Comparison of ENCODE assay signal across 12 mouse cellular contexts in the genomic region with DNA sequence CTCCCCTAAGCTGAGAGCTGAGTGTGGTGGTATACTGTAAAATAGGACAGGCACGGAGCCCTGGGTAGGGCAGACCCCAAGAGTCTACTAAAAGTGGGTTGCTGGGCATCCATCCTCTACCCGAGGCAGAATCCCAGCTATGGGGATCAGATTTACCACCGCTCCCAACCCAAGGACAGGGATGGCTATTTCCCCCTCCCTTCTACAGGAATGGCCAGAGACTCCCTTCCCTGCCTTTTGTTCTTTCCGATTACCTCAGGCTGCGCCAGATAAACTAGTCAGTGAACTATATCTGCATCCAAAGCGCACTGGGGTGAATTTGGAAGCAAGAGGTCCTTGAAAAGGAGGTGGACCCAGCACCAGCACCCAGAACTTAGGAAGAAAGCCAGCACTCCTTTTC.
DNase-seq lines count a peak whose midpoint lies in the region; ATAC-seq lines count a peak whose summit lies in the region.
"Had no signal": no experiment of that assay in that cellular context is flagged by ENCODE, and none has a peak within 500 bp of the region (broad histone marks: within the 10 kb centered on the region; RNA-seq: fewer than 3 reads in every experiment).

No protein-coding gene starts in this region.

- H3K9ac ChIP-seq in kidney, embryonic 15.5 days: no peak overlapping the region
- 0 out of 2 replicates have a peak overlapping the region, but pooled peaks have one; percentile 25 for H3K9ac ChIP-seq in forebrain, embryonic 16.5 days (replicated peaks; ENCODE audit: low read depth, low read length)
- H3K9ac ChIP-seq in midbrain, embryonic 13.5 days (replicated peaks): no peak overlapping the region

- H3K4me3 ChIP-seq in kidney, embryonic 15.5 days (replicated peaks): no peak overlapping the region
- peak overlapping the region; percentile 35 for H3K4me3 ChIP-seq in embryonic facial prominence, embryonic 10.5 days
- H3K4me3 ChIP-seq in forebrain, embryonic 16.5 days (replicated peaks; ENCODE audit: low read length): no peak overlapping the region
- peak overlapping the region; percentile 8 for H3K4me3 ChIP-seq in midbrain, embryonic 13.5 days (replicated peaks)

- no peaks in the 10 kb centered on the region for H3K9me3 ChIP-seq in kidney, embryonic 15.5 days (replicated peaks)
- no peaks in the 10 kb centered on the region for H3K9me3 ChIP-seq in embryonic facial prominence, embryonic 10.5 days
- no peaks in the 10 kb centered on the region for H3K9me3 ChIP-seq in forebrain, embryonic 16.5 days (ENCODE audit: control insufficient read depth, low read length)
- no peaks in the 10 kb centered on the region for H3K9me3 ChIP-seq in midbrain, embryonic 13.5 days

- no peak for ATAC-seq in kidney, embryonic 15.5 days (replicated peaks; ENCODE audit: low FRiP score)
- no peak for ATAC-seq in forebrain, embryonic 16.5 days
- ATAC-seq in midbrain, embryonic 13.5 days: no peak
- ATAC-seq: CD4-positive, CD25-positive, alpha-beta regulatory T cell, adult 4 months had no signal

- 19% methylated on average over 6 of the region's 6 CpGs for WGBS in kidney, embryonic 15.5 days
- WGBS in embryonic facial prominence, embryonic 10.5 days: 4% methylated on average over 6 of the region's 6 CpGs
- WGBS in forebrain, embryonic 16.5 days: 6% methylated on average over 6 of the region's 6 CpGs
- 2% methylated on average over 6 of the region's 6 CpGs for WGBS in midbrain, embryonic 13.5 days

- H3K4me2 ChIP-seq in kidney, embryonic 15.5 days: peak overlapping the region; percentile 32
- H3K4me2 ChIP-seq in forebrain, embryonic 16.5 days (ENCODE audit: low read length): peak overlapping the region; percentile 19
- peak overlapping the region; percentile 37 for H3K4me2 ChIP-seq in midbrain, embryonic 13.5 days (replicated peaks)

- H3K36me3 ChIP-seq in kidney, embryonic 15.5 days: no peaks in the 10 kb centered on the region
- no peaks in the 10 kb centered on the region for H3K36me3 ChIP-seq in embryonic facial prominence, embryonic 10.5 days (replicated peaks)
- no peaks in the 10 kb centered on the region for H3K36me3 ChIP-seq in forebrain, embryonic 16.5 days (ENCODE audit: control insufficient read depth, insufficient read depth)
- no peaks in the 10 kb centered on the region for H3K36me3 ChIP-seq in midbrain, embryonic 13.5 days

- H3K27me3 ChIP-seq in kidney, embryonic 15.5 days: peaks cover 87% of the 10 kb centered on the region
- H3K27me3 ChIP-seq in embryonic facial prominence, embryonic 10.5 days (replicated peaks; ENCODE audit: low read depth, poor library complexity, severe bottlenecking): peaks cover 100% of the 10 kb centered on the region
- no peaks in the 10 kb centered on the region; the same call in 1 of the 2 replicates for H3K27me3 ChIP-seq in forebrain, embryonic 16.5 days (replicated peaks; ENCODE audit: control insufficient read depth, insufficient read depth, low read length)
- peaks cover 75% of the 10 kb centered on the region for H3K27me3 ChIP-seq in midbrain, embryonic 13.5 days

- DNase-seq in kidney, postnatal 10 days: no peak
- no peak for DNase-seq in embryonic facial prominence, embryonic 10.5 days (ENCODE audit: low spot score)
- DNase-seq in cerebellum, postnatal 4 days (ENCODE audit: low spot score in 2 of 2): no peak
- no peak for DNase-seq in right cerebral cortex, postnatal 14 days
- DNase-seq in c-Kit-positive CD71-positive TER-119-positive erythroid progenitor cells, embryonic 14.5 days (ENCODE audit: low spot score): no peak
- DNase-seq: heart, postnatal 36 days; lung, postnatal 14 days; right cerebral cortex, postnatal 4 days had no signal

- H3K4me1 ChIP-seq in kidney, embryonic 15.5 days: peaks cover 95% of the 10 kb centered on the region
- peaks cover 100% of the 10 kb centered on the region for H3K4me1 ChIP-seq in embryonic facial prominence, embryonic 10.5 days
- peaks cover 83% of the 10 kb centered on the region for H3K4me1 ChIP-seq in forebrain, embryonic 16.5 days (replicated peaks; ENCODE audit: control insufficient read depth, insufficient read depth, low read length)
- H3K4me1 ChIP-seq in midbrain, embryonic 13.5 days (replicated peaks): peaks cover 99% of the 10 kb centered on the region

- 0 out of 2 replicates have a peak overlapping the region, but pooled peaks have one; percentile 54 for H3K27ac ChIP-seq in kidney, embryonic 15.5 days
- peak overlapping the region; percentile 76 for H3K27ac ChIP-seq in embryonic facial prominence, embryonic 10.5 days (replicated peaks)
- no peak overlapping the region for H3K27ac ChIP-seq in forebrain, embryonic 16.5 days (ENCODE audit: low read length)
- H3K27ac ChIP-seq in midbrain, embryonic 13.5 days: no peak overlapping the region

Comparison
In these comparisons a context has a peak if more than half of its experiments do, and no peak if none do; other contexts are left out.
1. H3K27ac ChIP-seq: peak in kidney, embryonic 15.5 days (single experiment) and embryonic facial prominence, embryonic 10.5 days (single experiment); none in forebrain, embryonic 16.5 days (single experiment) and midbrain, embryonic 13.5 days (single experiment).
2. H3K4me3 ChIP-seq: peak in embryonic facial prominence, embryonic 10.5 days (single experiment) and midbrain, embryonic 13.5 days (single experiment); none in kidney, embryonic 15.5 days (single experiment) and forebrain, embryonic 16.5 days (single experiment).
3. Peak in every context shown above with its lines, with median percentiles within 50 percentile points of each other: H3K4me2 ChIP-seq.